Mouse (Mus musculus): Measurements from ENCODE around the gene Cdc6. TPM values are rescaled to one million over a fixed set of nuclear protein-coding genes. Genes with fewer than 3 reads are reported as not detected.

Gene Cdc6
- polyA plus RNA-seq, 1 experiment from 2014 or later: 23.2 TPM

DNA sequence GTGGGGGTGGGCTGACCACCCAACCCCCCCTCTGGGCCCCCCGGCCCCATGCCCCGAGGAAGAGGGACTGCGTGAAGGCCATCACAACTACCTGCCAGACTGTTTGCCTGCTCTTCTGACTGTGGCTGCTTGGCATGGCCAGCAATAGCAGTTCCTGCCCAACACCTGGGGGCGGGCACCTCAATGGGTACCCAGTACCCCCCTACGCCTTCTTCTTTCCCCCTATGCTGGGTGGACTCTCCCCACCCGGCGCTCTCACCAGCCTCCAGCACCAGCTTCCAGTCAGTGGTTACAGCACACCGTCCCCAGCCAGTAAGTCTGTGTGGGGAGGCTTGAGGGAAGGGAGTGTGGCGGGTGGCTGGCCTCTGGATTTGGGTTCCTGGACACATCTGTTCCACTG is 42.9 kb downstream of the Cdc6 start:
- Histone ChIP-seq H3K9me3 (no peaks in the 10 kb centered on the region), H3K27ac (peak overlapping the region; percentile 86), H3K36me3 (peaks cover 35% of the 10 kb centered on the region), H3K4me3 (no peak overlapping the region), H3K4me1 (peaks cover 90% of the 10 kb centered on the region), H3K27me3 (no peaks in the 10 kb centered on the region), H3K4me2 (no peak overlapping the region), H3K9ac (no peak overlapping the region)
- ATAC-seq (ENCODE audit: insufficient number of reproducible peaks, low FRiP score, low TSS enrichment, low read depth): no peak
- 78% methylated on average over 9 of the region's 9 CpGs for WGBS

DNA sequence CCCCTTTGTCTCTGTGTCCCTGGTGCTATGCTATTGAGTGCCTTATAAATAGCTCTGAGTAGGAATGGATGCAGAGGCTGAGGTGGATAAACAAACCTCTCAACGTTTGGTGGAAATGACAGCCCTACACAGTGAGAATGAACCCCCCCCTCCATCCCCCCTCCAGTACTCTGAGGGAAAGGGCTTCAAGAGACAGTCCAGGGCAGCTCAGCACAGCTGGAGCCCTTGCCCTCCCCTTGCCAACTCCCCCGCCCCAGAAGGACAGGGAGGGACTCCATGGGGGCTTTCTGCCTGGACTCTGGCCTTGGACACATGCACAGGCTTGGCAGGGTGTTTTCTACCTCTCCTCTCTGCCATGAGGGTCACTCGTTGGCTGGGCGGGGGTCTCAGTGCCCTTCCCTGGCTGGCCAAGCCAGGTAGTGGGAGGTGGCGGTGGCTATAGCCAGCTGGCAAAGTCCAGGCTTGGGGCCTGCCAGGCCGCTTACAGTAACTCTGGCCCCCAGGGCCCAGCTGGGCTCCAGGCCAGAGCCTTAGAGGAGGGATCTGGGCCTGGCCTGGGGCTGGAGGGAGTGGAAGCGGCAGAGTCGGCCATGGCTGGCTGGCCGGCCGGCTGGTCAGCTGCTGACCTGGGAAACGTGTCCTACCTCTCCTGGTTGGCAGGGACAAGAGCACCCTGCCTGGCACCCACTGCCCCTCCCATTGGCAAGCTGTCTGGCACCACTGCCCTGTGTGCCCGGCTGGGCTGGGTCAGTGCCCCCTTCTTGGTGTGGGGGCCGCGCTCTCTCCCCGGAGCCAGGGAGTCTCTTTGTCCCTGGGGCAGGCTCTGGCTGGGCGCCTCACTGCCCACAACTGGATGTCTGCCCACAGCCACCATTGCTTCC is 43.7 kb downstream of the Cdc6 start:
- Histone ChIP-seq H3K27ac (peak overlapping the region; percentile 86), H3K4me2 (peak overlapping the region; percentile 42), H3K9me3 (no peaks in the 10 kb centered on the region), H3K36me3 (peaks cover 33% of the 10 kb centered on the region), H3K27me3 (no peaks in the 10 kb centered on the region), H3K4me1 (peaks cover 88% of the 10 kb centered on the region), H3K9ac (no peak overlapping the region), H3K4me3 (peak overlapping the region; percentile 15)
- peak; percentile 80 for ATAC-seq (ENCODE audit: insufficient number of reproducible peaks, low FRiP score, low TSS enrichment, low read depth)
- WGBS: 47% methylated on average over 16 of the region's 16 CpGs

DNA sequence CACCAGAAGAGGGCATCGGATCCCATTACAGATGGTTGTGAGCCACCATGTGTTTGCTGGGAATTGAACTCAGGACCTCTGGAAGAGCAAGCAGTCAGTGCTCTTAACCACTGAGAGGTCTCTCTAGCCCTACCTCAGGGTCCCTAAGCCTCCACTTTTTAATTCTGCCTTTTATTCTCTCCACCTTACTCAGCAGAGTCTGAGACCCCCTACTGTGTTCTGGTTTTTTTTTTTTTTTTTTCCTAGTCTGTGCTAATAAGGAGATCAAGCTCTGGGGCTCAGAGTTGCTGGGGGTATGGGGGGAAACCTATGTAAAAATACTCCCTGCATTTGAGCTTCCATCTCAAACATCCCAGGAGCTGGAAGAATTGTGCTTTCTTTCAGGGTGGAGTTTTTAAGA is 44.5 kb downstream of the Cdc6 start:
- H3K4me1 ChIP-seq: peaks cover 84% of the 10 kb centered on the region
- 83% methylated on average over 1 of the region's 1 CpGs for WGBS
- ATAC-seq (ENCODE audit: insufficient number of reproducible peaks, low FRiP score, low TSS enrichment, low read depth): no peak

DNA sequence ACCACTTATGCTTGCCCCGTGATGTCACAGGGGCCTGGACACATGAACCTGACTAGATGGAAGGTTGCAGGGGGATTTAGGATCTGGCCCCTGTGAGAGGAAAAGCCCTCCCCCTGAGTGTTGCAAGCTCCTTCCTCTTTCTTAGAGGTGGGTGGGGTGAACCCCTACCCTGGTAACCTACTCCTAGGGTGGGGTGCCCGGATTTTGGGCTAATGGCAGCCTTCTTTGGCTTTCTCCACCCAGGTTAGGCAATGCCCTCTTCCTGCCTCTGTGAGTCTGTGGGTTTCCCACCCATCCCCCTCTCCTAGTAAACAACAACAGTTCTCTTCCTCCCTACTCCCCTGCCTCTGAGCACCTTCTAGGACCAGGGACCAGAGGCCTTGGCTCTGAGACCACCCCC is 45.1 kb downstream of the Cdc6 start:
- H3K9ac ChIP-seq: no peak overlapping the region
- H3K9me3 ChIP-seq: no peaks in the 10 kb centered on the region
- H3K4me2 ChIP-seq: no peak overlapping the region
- H3K4me3 ChIP-seq: no peak overlapping the region
- WGBS: 59% methylated on average over 2 of the region's 2 CpGs
- H3K27me3 ChIP-seq: no peaks in the 10 kb centered on the region
- H3K36me3 ChIP-seq: peaks cover 41% of the 10 kb centered on the region
- ATAC-seq (ENCODE audit: insufficient number of reproducible peaks, low FRiP score, low TSS enrichment, low read depth): no peak
- H3K27ac ChIP-seq: peak overlapping the region; percentile 1; the same call in 1 of the 2 replicates
- H3K4me1 ChIP-seq: peaks cover 78% of the 10 kb centered on the region

More for the DNA sequence above, 44.5 kb downstream of the Cdc6 start:
- no peak overlapping the region for H3K4me3 ChIP-seq
- 0 out of 2 replicates have a peak overlapping the region, but pooled peaks have one; percentile 86 for H3K27ac ChIP-seq
- H3K27me3 ChIP-seq: no peaks in the 10 kb centered on the region
- H3K9me3 ChIP-seq: no peaks in the 10 kb centered on the region
- H3K9ac ChIP-seq: no peak overlapping the region
- H3K4me2 ChIP-seq: no peak overlapping the region
- peaks cover 40% of the 10 kb centered on the region for H3K36me3 ChIP-seq

DNA sequence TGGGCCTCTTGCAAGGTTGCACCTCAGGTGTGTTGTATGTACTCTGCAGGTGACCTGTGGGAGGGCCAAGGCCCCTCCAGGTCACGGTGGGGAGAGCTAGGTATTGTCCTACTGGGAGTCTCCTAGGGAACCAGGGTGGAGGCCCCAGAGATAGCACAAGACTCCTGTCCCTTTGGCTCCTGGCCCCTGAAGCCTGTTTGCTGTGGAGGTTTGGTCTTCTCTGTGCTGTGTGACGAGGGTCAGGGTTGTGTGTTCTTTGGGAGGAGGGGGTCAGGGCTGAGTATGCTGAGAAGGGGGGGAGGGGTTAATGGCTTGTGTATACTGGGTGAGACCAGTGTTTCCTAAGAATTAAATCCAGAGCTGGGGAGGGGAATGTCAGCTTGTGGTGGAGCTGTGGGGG is 45.8 kb downstream of the Cdc6 start:
- peaks cover 72% of the 10 kb centered on the region for H3K4me1 ChIP-seq
- H3K27me3 ChIP-seq: no peaks in the 10 kb centered on the region
- H3K4me2 ChIP-seq: no peak overlapping the region
- no peak overlapping the region for H3K4me3 ChIP-seq
- no peak for ATAC-seq (ENCODE audit: insufficient number of reproducible peaks, low FRiP score, low TSS enrichment, low read depth)
- no peak overlapping the region for H3K9ac ChIP-seq
- H3K9me3 ChIP-seq: no peaks in the 10 kb centered on the region
- no peak overlapping the region for H3K27ac ChIP-seq
- peaks cover 46% of the 10 kb centered on the region for H3K36me3 ChIP-seq
- WGBS: 32% methylated on average over 2 of the region's 2 CpGs

DNA sequence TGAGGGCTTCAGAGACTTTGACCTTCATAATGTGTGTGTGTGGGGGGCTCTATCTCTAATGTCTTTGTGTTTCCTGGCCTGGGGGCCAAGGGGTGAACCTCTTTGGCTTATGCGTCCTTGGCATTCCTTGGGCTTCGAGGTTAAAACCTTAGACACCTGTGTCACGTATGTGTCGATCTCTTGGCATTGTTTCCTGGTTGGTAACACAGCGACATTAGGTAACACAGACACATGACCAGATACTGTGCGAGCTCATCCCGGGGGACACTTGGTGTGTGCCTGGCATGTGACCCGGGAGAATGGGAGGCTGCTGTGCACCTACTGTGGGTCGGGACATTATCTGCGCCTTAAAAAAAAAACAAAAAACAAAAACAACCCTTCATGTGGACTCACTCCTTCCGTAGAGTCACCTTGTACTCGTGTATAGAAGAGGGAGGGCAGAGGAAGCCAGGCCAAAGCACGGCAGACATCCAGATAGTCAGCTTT is 46.3 kb downstream of the Cdc6 start:
- no peaks in the 10 kb centered on the region for H3K9me3 ChIP-seq
- H3K4me1 ChIP-seq: peaks cover 72% of the 10 kb centered on the region
- H3K27me3 ChIP-seq: no peaks in the 10 kb centered on the region
- no peak overlapping the region for H3K9ac ChIP-seq
- no peak overlapping the region for H3K4me3 ChIP-seq
- H3K4me2 ChIP-seq: peak overlapping the region; percentile 8; the same call in 1 of the 2 replicates
- 34% methylated on average over 13 of the region's 13 CpGs for WGBS
- no peak for ATAC-seq (ENCODE audit: insufficient number of reproducible peaks, low FRiP score, low TSS enrichment, low read depth)
- H3K27ac ChIP-seq: peak overlapping the region; percentile 62; the same call in 1 of the 2 replicates
- peaks cover 46% of the 10 kb centered on the region for H3K36me3 ChIP-seq

DNA sequence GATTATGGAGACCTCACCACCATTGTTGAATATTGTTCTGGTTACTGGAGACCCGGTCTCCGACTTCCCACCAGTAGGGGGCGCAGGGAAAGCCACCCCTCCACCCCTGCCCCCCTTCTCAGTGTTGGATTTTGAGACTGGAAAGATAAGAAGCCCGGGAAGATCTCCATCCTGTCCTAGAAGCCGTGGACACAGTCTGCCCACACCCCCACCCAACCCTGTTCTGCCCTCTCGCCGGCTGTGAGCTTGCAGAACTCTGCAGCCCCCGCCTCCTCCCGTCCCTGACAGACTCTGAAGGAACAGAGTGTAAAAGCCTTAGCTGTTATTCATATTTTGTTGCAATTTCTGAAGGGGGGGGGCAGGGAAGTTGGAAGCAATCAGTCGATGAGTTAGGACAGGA is 46.8 kb downstream of the Cdc6 start:
- ATAC-seq (ENCODE audit: insufficient number of reproducible peaks, low FRiP score, low TSS enrichment, low read depth): no peak; the same call in 1 of the 2 replicates
- no peaks in the 10 kb centered on the region for H3K27me3 ChIP-seq
- no peaks in the 10 kb centered on the region for H3K9me3 ChIP-seq
- H3K4me3 ChIP-seq: no peak overlapping the region
- peaks cover 42% of the 10 kb centered on the region for H3K36me3 ChIP-seq
- H3K4me1 ChIP-seq: peaks cover 73% of the 10 kb centered on the region
- peak overlapping the region; percentile 8; the same call in 1 of the 2 replicates for H3K4me2 ChIP-seq
- WGBS: 10% methylated on average over 10 of the region's 10 CpGs
- peak overlapping the region; percentile 0; the same call in 1 of the 2 replicates for H3K9ac ChIP-seq
- peak overlapping the region; percentile 62 for H3K27ac ChIP-seq

DNA sequence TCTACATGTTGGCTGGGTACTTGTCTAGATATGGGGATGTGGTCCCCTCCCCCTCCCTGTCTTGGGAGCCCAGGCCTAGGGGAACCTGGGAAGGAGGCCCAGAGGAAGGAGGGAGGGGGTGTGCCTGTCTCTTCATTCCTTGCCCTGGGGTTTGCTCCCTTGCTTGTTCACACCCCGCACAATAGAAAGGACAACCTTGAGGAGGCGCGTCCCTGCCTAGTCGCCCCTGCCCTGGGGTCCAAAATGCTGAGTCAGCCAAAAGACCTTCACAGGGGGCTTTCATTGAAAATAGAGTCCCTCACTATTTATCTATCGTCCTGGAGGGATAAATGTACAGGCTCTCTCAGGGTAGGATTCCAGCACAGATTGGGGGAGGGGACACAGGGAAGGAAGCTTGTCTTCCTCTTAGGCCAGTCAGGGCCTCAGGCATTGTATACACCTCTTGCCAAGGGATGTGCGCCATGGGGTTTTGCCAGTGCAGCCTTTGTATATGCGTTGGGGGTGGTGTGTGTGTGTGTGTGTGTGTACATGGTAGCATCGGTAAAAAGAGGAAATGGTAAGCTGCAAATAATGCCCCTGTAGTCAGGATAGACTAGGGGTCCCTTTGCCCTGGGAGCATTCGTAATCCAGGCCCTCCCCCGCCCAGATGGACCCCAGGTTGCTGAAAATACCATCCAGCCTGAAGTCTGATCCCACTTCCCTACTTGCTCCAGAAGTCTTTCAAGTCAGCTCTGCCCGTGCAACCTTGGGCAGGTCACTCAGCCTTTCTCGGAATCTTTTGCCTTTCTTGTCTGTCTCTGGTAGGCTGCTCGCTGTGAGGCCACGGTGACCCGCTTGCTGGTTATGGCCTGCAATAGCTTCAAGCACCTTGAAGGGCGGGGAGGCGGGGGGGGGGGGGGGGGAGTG is 47.5 kb downstream of the Cdc6 start:
- WGBS: 31% methylated on average over 15 of the region's 17 CpGs
- peak overlapping the region; percentile 62 for H3K27ac ChIP-seq
- no peaks in the 10 kb centered on the region for H3K9me3 ChIP-seq
- H3K4me1 ChIP-seq: peaks cover 73% of the 10 kb centered on the region
- no peaks in the 10 kb centered on the region for H3K27me3 ChIP-seq
- peaks cover 35% of the 10 kb centered on the region for H3K36me3 ChIP-seq
- H3K4me3 ChIP-seq: no peak overlapping the region
- ATAC-seq (ENCODE audit: insufficient number of reproducible peaks, low FRiP score, low TSS enrichment, low read depth): no peak
- H3K4me2 ChIP-seq: peak overlapping the region; percentile 8; the same call in 1 of the 2 replicates
- peak overlapping the region; percentile 0; the same call in 1 of the 2 replicates for H3K9ac ChIP-seq

DNA sequence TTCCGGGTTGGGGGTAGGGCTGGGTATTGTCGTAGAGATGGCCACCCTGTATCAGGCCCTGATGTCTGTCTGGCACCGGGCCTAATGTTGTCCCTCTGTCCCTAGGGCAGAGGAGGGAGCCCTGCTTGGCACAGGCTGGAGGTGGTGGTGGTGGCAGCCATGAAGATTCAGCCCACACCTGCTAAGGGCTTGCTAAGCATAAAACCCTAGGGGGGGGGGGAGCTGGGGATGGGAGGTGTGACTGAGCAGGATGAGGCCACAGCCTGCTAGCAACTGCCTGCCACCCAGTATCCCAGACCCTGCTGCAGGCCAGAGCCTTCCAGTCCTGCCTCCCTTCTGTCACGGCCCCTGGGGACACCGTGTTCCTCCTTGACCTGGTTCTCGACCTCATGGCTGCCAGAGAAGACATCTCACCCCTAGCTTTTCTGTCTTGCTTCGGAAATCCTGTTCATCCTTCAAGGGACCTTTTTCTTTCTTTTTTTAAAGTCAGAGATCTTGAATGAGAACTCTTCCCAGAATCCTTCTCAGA is 48.2 kb downstream of the Cdc6 start:
- Histone ChIP-seq H3K27ac (no peak overlapping the region; the same call in 1 of the 2 replicates), H3K27me3 (no peaks in the 10 kb centered on the region), H3K9ac (no peak overlapping the region), H3K36me3 (peaks cover 28% of the 10 kb centered on the region), H3K4me1 (peaks cover 73% of the 10 kb centered on the region), H3K4me3 (no peak overlapping the region), H3K4me2 (no peak overlapping the region), H3K9me3 (no peaks in the 10 kb centered on the region)
- ATAC-seq (ENCODE audit: insufficient number of reproducible peaks, low FRiP score, low TSS enrichment, low read depth): no peak
- WGBS: 43% methylated on average over 6 of the region's 7 CpGs

DNA sequence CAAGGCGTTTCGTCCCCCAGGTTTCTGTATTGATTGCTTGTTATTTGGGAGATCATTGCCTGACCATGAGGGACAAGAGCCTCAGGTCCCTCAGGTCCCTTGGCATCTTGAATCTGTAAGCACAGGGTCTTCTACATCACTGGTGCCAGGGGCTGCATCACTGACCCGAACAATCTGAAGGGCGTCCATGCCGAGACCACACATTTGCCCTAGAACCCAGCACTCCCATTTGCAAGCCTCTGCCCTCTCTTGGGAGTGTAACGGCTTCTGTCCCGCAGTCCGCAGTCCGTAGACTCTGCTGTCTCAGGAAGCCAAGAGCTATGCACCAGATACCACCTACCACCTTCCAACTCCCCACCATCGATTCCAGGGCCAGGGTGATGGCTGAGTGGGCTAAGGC is 48.7 kb downstream of the Cdc6 start:
- ATAC-seq (ENCODE audit: insufficient number of reproducible peaks, low FRiP score, low TSS enrichment, low read depth): no peak
- Histone ChIP-seq H3K4me1 (peaks cover 73% of the 10 kb centered on the region), H3K27ac (no peak overlapping the region), H3K4me3 (no peak overlapping the region), H3K36me3 (peaks cover 27% of the 10 kb centered on the region), H3K9ac (no peak overlapping the region), H3K27me3 (no peaks in the 10 kb centered on the region), H3K9me3 (no peaks in the 10 kb centered on the region), H3K4me2 (no peak overlapping the region)
- WGBS: 82% methylated on average over 8 of the region's 10 CpGs

DNA sequence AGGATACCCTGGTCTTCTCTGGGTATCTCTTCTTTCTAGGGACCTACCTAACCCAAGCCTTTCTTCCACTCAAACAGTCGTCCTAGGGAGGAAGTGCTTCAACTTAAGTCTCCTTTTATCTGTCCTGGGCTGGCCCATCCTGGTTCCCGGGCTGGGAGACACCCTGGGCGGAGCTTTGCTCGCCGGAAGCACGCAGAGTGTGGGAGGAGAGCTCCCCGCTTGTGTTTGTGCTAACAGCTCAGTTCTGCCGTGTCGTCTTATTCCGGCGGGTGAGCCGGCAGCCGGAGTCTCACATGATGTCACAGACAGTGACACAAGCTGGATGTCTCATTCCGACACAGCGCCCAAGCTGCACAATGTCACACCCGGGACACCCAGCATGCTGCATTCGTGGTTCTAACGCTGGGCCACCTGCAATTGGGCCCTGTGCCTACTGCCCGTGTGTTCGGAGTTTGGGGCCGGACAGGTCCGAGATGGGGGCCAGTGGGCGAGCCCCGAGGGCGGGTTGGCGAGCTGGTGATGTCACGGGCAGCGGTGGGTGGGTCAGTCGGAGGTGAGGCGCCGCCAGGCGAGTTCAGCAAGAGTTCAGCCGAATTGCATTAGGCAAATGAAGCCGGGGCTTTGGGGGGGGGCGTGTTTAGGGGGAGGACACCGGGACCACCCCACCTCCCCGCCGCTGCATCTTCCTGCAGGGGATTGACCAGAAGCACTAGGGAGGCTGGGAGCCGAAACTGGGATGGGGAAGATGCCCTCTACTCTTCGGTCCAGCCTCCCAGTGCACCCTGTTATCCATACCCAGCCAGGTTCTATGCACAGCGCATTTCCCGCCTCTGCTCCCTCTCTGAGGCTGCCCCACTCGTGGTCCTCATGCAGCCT is 52.1 kb downstream of the Cdc6 start:
- no peaks in the 10 kb centered on the region for H3K27me3 ChIP-seq
- peaks cover 14% of the 10 kb centered on the region for H3K36me3 ChIP-seq
- WGBS: 1% methylated on average over 40 of the region's 43 CpGs
- ATAC-seq (ENCODE audit: insufficient number of reproducible peaks, low FRiP score, low TSS enrichment, low read depth): no peak
- H3K27ac ChIP-seq: peak overlapping the region; percentile 78
- peak overlapping the region; percentile 95 for H3K4me2 ChIP-seq
- H3K4me3 ChIP-seq: peak overlapping the region; percentile 69
- peaks cover 74% of the 10 kb centered on the region for H3K4me1 ChIP-seq
- peak overlapping the region; percentile 48 for H3K9ac ChIP-seq
- H3K9me3 ChIP-seq: no peaks in the 10 kb centered on the region

Measured in limb, embryonic 15.5 days (tissue).